Mouse (Mus musculus) heart, postnatal 0 days (tissue): ENCODE data around the gene Pde1a.

Experiments
- CTCF ChIP-seq: IDR thresholded peaks from 2 replicates; pipeline ENCODE4 v1.5.1; 2016; ENCODE audit warnings: antibody characterized with exemption, control low read depth, low read depth
- EP300 ChIP-seq: IDR thresholded peaks from 2 replicates; pipeline ENCODE4 v1.6.1; 2016; ENCODE audit warnings: antibody characterized with exemption, low read depth

- TF ChIP-seq CTCF: no peak
- no peak for TF ChIP-seq EP300
Measured at GRCm38 (mm10) chr2:79966086-79966485, 163.2 kb downstream of the Pde1a start.
